Mouse (Mus musculus): Measurements from ENCODE around the gene Vill.

Vill gene

DNA sequence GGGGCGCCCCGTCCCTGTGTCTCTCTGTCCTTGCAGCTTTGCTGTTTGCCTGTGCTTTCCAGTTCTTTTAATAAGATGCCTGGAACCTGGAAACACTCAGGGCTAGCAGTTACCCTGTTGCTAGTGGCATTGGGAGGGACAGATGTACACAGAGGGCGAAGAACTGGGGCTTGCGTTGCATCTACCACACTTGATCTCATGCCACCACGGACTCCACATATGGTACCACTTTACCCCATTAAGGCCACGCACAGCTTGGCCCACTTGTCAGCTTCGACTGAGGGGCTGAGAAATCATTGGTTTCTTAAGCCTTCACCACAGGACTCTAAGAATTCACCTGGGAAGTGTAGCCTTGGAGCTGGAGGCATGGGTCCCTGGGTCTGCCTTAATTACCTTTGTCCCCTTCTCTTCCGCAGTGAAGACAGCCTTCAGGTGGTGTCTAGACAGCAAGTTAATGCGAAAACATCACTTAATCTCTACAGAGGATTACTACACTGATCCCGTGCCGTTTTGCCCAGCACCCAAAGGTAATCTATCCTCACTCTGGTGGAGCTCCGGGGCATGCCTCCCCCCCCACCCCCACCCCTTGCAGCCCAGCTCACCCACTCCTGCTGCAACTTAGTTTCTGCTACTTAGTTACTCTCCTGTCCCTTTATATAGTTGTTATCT is 57.2 kb downstream of the Vill start:
- no peak for ATAC-seq (ENCODE audit: low TSS enrichment)

DNA sequence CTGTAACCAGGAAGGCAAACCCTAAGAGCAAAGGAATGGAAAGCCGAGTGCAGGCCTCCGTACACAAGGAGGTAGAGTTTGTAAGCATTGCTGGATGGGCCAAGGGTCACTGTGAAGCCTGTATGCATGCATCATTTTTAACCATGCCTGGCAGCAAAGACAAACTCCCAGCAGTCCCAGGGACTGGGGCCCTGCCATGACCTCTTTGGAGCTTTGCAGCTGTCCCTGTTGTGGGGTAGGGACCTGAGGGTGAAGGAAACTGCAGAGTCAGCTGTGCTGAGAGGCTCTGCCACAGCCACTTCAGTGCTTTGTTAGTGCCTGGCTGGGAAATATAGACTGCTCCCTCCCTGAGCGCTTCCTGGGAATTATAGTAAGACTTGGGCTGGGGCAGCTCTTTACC is 58.1 kb downstream of the Vill start:
- ATAC-seq (ENCODE audit: low TSS enrichment) = no peak

DNA sequence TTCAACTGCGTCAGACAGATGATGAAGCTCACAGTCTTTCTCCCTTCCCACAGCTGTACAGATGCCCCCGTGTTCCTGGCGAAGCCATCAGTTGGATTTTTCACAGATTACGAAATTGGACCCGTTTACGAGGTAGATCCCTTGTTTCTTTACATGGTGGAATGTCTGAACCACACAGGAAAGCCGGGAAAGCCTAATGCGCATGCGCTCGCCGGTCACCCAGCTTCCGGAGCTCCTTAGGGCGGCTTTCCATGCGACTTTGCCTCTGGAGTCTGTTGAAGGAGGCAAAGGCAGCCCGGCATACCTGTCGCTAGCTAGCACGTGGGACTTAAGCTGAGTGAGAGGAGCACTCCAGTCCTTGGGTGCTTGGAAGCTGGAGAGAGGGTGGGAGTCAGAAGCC is 62.3 kb downstream of the Vill start:
- no peak for ATAC-seq (ENCODE audit: low TSS enrichment)

DNA sequence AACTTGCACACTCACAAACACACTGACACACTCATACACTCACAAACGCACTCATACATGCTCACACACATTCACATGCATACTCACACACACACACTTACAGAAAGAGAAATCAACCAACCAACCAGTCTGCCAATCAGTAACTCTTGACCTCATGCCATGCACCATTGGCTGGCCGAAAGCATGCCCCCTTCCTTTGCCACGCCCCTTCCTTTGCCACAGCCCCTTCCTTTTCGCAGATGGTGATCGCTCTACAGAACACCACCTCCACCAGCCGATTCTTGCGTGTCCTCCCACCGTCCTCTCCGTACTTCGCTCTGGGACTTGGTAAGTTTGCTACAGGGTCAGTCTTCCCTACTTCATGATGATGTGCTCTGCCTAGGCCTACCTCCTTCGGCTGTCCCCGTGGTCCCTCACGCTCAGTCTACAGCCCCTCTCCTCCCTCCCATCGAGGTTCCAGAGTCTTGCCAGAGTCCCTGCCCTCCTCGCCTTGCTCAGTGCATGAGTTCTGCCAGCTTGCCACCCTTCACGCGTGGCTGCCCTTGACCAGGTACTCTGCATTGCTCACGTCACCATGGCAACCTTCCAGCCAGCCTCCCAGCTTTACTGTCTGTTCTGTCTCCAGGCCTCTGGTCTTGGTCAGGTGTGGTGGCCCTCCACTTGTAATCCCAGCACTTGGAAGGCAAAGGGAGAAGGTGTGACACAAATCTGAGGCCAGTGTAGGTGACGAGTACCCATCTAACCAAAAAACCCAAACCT is 67.0 kb downstream of the Vill start:
- ATAC-seq (ENCODE audit: low TSS enrichment) = no peak

DNA sequence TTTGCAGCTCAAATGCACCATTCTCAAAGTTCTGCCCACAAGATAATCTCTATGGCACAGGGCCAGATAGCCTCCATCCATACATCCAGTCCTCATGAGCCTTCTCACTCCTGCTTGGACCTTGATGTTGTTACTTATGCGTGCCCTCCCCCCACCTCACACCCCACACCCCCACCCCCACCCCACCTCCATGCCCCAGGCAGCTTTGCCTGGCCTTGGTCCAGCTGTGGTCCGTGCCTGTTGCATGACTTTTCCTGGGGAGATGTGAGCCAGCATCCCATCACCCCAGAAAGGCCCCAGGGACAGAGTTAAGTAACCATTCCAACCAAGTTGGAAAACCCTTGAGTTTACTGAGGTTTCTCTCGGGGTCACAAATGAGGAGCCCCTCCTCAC is 67.6 kb downstream of the Vill start:
- ATAC-seq (ENCODE audit: low TSS enrichment) = no peak

Data from frontal cortex, adult (tissue).